Mouse (Mus musculus): ENCODE data around the gene St3gal4. TPM values are rescaled to one million over a fixed set of nuclear protein-coding genes. Genes with fewer than 3 reads are reported as not detected.

The St3gal4 gene
- polyA plus RNA-seq, 1 experiment: 14.5 TPM

DNA sequence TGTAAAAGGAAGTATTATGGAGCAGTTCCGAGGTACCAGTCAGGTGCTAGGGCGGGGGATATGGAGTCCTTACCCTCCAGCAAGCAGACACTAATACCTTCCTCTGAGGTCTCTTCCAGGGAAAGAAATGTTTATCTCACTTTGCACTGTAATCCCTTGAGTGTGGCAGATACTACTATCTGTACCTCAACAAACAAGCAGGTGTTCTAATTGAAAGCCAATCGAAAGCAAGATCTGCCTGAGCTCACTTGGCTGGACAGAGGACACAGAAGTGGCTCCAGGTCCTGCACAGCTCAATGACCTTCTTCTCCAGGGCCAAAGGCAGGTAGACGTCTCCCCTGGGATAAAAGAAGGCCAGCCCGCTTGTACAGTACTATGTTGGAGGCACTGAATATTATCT is 9.0 kb downstream of the St3gal4 start:
- H3K27me3 ChIP-seq (ENCODE audit: control insufficient read depth, insufficient read depth, low read length): no peaks in the 10 kb centered on the region
- 91% methylated on average over 5 of the region's 5 CpGs for WGBS
- TF ChIP-seq CTCF (IDR thresholded peaks at IDR 0.05; ENCODE audit: borderline replicate concordance, insufficient read depth, low read depth, low read length) (no peak), POLR2A (IDR thresholded peaks at IDR 0.05; ENCODE audit: borderline replicate concordance, insufficient read depth, low read length) (no peak)
- peaks cover 9% of the 10 kb centered on the region for H3K4me1 ChIP-seq (ENCODE audit: control insufficient read depth, insufficient read depth, low read length)
- peak overlapping the region; percentile 5; the same call in 1 of the 2 replicates for H3K27ac ChIP-seq (ENCODE audit: insufficient read depth, low read length)
- DNase-seq: peak in 1 of 2 experiments; percentile 13
- no peak overlapping the region for H3K4me3 ChIP-seq (replicated peaks; ENCODE audit: insufficient read depth, low read depth, low read length)

DNA sequence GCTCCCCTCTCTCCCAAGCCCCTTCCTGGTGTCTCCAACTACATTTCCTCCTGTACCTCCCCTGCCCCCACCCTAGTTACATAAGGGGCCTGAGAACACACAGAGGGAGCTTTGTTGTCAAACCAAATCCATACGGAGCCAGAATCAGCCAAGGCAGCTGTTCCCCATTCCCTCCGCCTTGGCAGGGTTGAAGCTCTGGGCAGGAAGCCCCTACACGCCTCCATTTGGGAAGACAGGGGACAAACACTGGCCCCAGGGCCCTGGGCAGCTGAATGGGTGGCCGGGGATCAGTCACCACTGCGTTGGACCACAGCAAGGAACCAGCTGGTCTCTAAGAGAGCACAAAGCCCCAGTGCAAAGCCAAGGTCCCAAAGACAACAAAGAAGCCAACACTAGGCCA is 10.2 kb downstream of the St3gal4 start:
- WGBS: 54% methylated on average over 5 of the region's 5 CpGs

DNA sequence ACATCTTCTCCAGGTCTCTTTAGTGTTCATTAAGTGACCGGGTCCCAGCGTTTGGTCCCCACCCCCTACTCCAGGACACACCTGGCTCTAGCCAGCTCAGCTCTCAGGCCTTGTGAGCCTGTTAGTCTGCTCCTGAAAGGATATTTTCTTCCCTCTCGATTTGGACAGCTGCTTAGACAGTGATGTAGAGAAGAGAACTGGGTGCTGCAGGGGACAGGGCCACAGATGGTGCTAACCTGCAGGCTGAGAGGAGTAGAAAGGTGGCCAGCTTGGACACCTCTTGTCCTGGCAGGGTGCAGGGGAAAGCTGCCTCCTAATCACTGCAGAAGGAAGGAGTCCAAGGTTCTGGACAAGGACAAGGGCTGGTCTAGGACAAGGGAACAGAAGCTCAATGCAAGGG is 11.0 kb downstream of the St3gal4 start:
- peak; percentile 43 to 57 for DNase-seq
- 54% methylated on average over 3 of the region's 3 CpGs for WGBS
- Histone ChIP-seq H3K27ac (ENCODE audit: insufficient read depth, low read length) (peak overlapping the region; percentile 28; the same call in 1 of the 2 replicates), H3K4me1 (ENCODE audit: control insufficient read depth, insufficient read depth, low read length) (peaks cover 9% of the 10 kb centered on the region), H3K27me3 (ENCODE audit: control insufficient read depth, insufficient read depth, low read length) (no peaks in the 10 kb centered on the region), H3K4me3 (replicated peaks; ENCODE audit: insufficient read depth, low read depth, low read length) (no peak overlapping the region)
- TF ChIP-seq POLR2A (IDR thresholded peaks at IDR 0.05; ENCODE audit: borderline replicate concordance, insufficient read depth, low read length) (no peak), CTCF (IDR thresholded peaks at IDR 0.05; ENCODE audit: borderline replicate concordance, insufficient read depth, low read depth, low read length) (no peak)

More for the DNA sequence above, 10.2 kb downstream of the St3gal4 start:
- peaks cover 9% of the 10 kb centered on the region for H3K4me1 ChIP-seq (ENCODE audit: control insufficient read depth, insufficient read depth, low read length)
- H3K4me3 ChIP-seq (replicated peaks; ENCODE audit: insufficient read depth, low read depth, low read length): no peak overlapping the region
- H3K27ac ChIP-seq (ENCODE audit: insufficient read depth, low read length): peak overlapping the region; percentile 80
- H3K27me3 ChIP-seq (ENCODE audit: control insufficient read depth, insufficient read depth, low read length): no peaks in the 10 kb centered on the region
- peak; percentile 49 to 71 for DNase-seq
- TF ChIP-seq POLR2A (IDR thresholded peaks at IDR 0.05; ENCODE audit: borderline replicate concordance, insufficient read depth, low read length): no peak

DNA sequence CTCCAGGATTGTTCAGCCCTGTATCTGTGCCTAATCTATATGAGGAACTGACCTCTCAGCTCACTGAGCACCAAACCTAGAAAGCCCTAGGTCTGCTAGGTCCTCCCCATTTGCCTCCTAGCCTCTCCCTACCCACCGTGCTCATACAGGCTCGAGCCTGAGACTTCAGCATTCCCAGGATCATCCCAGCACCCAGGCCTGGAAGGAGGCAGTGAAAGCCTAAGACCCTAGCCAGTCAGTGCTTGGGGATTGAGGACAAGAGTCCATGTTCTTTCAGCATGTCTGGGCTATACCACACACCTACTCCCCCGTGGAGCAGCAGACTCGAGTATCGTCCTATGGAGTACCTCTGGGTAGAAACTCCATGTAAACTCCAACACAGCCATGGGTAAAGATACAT is 11.7 kb downstream of the St3gal4 start:
- no peak overlapping the region for H3K4me3 ChIP-seq (replicated peaks; ENCODE audit: insufficient read depth, low read depth, low read length)
- WGBS: 98% methylated on average over 5 of the region's 5 CpGs
- H3K4me1 ChIP-seq (ENCODE audit: control insufficient read depth, insufficient read depth, low read length): peaks cover 9% of the 10 kb centered on the region
- no peak for TF ChIP-seq POLR2A (IDR thresholded peaks at IDR 0.05; ENCODE audit: borderline replicate concordance, insufficient read depth, low read length)
- H3K27ac ChIP-seq (ENCODE audit: insufficient read depth, low read length): no peak overlapping the region
- H3K27me3 ChIP-seq (ENCODE audit: control insufficient read depth, insufficient read depth, low read length): no peaks in the 10 kb centered on the region
- DNase-seq: peak in 1 of 2 experiments; percentile 6

DNA sequence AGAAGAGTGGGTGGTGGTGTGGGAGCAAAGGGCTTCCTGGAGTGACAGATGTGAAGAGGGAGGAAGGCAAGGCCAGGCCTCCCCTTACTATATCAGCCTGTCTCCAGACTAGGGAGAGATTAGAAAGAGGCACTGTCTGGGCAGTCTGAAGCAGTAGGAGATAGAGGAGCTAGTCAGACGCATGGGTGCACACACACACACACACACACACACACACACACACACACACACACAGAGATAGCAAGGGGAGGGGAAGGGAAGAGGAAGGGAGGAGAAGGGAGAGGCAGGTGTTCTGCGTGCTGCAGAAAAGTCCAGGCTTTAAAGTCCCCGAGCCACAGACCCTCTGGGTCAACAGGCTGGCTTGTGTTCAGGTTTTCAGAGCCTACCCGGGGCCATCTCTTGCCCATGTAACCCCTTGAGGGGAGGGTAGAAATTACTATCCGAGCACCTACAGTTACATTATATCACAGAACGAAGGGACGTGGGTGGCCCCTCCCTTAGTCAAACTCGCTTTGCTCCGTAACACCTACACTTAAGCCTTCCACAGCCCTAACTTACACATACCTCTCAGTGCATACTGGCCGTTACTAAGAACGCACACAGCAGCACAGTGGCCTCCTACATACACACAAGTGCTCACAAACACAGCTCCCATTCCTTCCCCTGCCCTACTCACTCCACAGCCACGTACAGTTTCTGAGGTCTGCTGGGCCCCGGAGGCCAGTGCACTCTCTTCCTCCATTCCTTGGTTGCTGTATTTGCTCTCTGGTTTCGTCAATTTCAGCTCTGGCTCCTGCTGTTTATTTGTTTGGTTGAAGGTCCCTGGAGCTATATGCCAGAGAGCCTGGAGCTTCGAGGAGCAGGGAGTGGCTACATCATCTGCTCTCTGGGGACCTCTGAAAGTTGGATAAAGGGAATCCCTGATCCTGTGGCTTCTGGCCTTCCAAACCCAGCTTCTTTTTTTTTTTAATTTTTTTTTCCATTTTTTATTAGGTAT is 12.9 kb downstream of the St3gal4 start:
- 73% methylated on average over 15 of the region's 15 CpGs for WGBS
- TF ChIP-seq POLR2A (IDR thresholded peaks at IDR 0.05; ENCODE audit: borderline replicate concordance, insufficient read depth, low read length) (no peak), CTCF (IDR thresholded peaks at IDR 0.05; ENCODE audit: borderline replicate concordance, insufficient read depth, low read depth, low read length) (no peak)
- Histone ChIP-seq H3K27ac (ENCODE audit: insufficient read depth, low read length) (peak overlapping the region; percentile 27; the same call in 1 of the 2 replicates), H3K4me3 (replicated peaks; ENCODE audit: insufficient read depth, low read depth, low read length) (no peak overlapping the region), H3K4me1 (ENCODE audit: control insufficient read depth, insufficient read depth, low read length) (peaks cover 9% of the 10 kb centered on the region), H3K27me3 (ENCODE audit: control insufficient read depth, insufficient read depth, low read length) (no peaks in the 10 kb centered on the region)
- peak in 1 of 2 experiments; percentile 9 for DNase-seq

DNA sequence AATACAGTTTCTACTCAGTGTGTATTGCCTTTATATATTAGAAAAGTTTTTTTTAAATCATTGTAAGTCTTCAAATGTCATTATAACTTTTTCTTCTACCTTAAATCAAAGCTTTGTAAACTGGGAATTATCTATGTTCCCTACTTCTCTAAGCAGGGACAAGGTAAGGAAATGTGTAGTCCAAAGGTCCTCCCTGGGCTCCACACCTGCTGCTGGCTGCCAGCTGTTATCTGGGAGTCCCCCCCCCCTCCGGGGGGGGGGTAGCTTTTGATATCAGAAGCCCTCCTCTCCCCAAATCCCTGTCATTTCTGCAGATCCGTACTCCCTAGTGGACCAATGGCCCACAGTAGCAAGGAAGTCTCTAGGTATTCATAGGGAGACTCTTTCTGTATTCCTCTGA is 13.6 kb downstream of the St3gal4 start:
- no peak overlapping the region; the same call in 1 of the 2 replicates for H3K27ac ChIP-seq (ENCODE audit: insufficient read depth, low read length)
- no peaks in the 10 kb centered on the region for H3K27me3 ChIP-seq (ENCODE audit: control insufficient read depth, insufficient read depth, low read length)
- DNase-seq: no peak
- peaks cover 9% of the 10 kb centered on the region for H3K4me1 ChIP-seq (ENCODE audit: control insufficient read depth, insufficient read depth, low read length)
- no peak for TF ChIP-seq CTCF (IDR thresholded peaks at IDR 0.05; ENCODE audit: borderline replicate concordance, insufficient read depth, low read depth, low read length)
- no peak for TF ChIP-seq POLR2A (IDR thresholded peaks at IDR 0.05; ENCODE audit: borderline replicate concordance, insufficient read depth, low read length)
- 53% methylated on average over 2 of the region's 2 CpGs for WGBS
- H3K4me3 ChIP-seq (replicated peaks; ENCODE audit: insufficient read depth, low read depth, low read length): no peak overlapping the region

DNA sequence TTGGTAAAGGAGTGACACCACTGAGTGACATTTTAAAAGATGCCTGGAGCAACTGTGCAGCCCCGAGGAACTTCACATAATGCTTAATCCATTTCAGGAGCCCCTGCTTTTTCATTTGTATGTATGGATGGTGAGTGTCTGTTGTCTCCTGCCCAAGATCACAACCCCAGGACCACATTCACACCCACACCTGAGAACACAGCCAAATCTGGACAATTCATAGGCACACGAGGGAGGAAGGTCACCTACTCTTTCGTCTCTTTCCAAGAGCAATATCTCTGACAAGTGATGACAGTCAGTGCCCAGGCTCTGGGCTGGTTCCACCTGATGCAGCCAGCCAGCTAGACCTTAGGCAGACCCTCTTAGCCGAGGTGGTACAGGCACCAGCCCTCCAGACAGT is 14.4 kb downstream of the St3gal4 start:
- no peaks in the 10 kb centered on the region for H3K27me3 ChIP-seq (ENCODE audit: control insufficient read depth, insufficient read depth, low read length)
- no peak for TF ChIP-seq POLR2A (IDR thresholded peaks at IDR 0.05; ENCODE audit: borderline replicate concordance, insufficient read depth, low read length)
- TF ChIP-seq CTCF (IDR thresholded peaks at IDR 0.05; ENCODE audit: borderline replicate concordance, insufficient read depth, low read depth, low read length): no peak
- 69% methylated on average over 4 of the region's 4 CpGs for WGBS
- peaks cover 9% of the 10 kb centered on the region for H3K4me1 ChIP-seq (ENCODE audit: control insufficient read depth, insufficient read depth, low read length)
- H3K27ac ChIP-seq (ENCODE audit: insufficient read depth, low read length): no peak overlapping the region
- peak in 1 of 2 experiments; percentile 5 for DNase-seq
- H3K4me3 ChIP-seq (replicated peaks; ENCODE audit: insufficient read depth, low read depth, low read length): no peak overlapping the region

DNA sequence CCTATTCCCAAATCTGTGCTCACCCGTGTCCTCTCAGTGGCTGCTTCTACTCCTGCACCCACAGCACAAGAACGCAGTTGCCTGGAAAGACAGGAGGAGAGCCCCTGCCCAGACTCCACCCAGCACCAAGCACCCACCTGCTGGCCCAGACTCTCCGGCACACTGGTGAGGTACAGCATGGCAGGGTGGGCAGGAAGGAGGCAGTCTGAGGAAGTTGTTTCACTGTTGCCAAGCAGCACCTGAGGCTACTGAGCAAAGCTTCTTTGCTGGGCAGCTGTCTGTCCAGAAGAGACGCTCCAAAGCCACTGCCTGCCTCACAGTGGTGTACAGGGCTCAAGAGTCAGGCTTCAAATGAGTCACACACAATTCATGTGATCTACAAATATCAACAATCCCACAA is 20.3 kb downstream of the St3gal4 start:
- TF ChIP-seq CTCF (IDR thresholded peaks at IDR 0.05; ENCODE audit: borderline replicate concordance, insufficient read depth, low read depth, low read length) (no peak), POLR2A (IDR thresholded peaks at IDR 0.05; ENCODE audit: borderline replicate concordance, insufficient read depth, low read length) (no peak)
- Histone ChIP-seq H3K27ac (ENCODE audit: insufficient read depth, low read length) (no peak overlapping the region), H3K4me1 (ENCODE audit: control insufficient read depth, insufficient read depth, low read length) (no peaks in the 10 kb centered on the region), H3K27me3 (ENCODE audit: control insufficient read depth, insufficient read depth, low read length) (no peaks in the 10 kb centered on the region), H3K4me3 (replicated peaks; ENCODE audit: insufficient read depth, low read depth, low read length) (no peak overlapping the region)
- WGBS: 64% methylated on average over 4 of the region's 4 CpGs
- DNase-seq: peak in 1 of 2 experiments; percentile 8
